Mouse (Mus musculus): Measurements from ENCODE around the gene Kbtbd4. TPM values are rescaled to one million over a fixed set of nuclear protein-coding genes. Genes with fewer than 3 reads are reported as not detected.
A peak's percentile ranks its signal among the peaks of the same experiment; 100 is the strongest.
"Not testable (repeated sequence)": the region's sequence is repeated elsewhere in the genome, so short reads cannot be mapped to it uniquely, and the experiment has no call there.

The Kbtbd4 gene
- total RNA-seq, 2 experiments from 2014 or later = 18.0 to 22.2 TPM

DNA sequence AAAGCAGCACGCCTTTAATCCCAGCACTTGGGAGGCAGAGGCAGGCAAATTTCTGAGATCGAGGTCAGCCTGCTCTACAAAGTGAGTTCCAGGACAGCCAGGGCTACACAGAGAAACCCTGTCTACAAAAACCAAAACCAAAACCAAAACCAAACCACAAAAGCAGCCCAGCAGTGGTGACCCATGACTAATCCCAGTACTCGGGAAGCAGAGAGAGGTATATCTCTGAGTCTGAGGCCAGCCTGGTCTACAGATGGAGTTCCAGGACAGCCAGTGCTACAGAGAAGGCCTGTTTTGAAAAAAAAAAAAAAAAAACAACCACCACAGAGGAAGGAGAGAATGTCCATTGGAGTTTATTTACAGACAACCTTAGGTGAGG, 10.3 kb upstream of the Kbtbd4 start:
- DNase-seq (ENCODE audit: low spot score) = not testable (repeated sequence)
- intact Hi-C loops (cut with DNase I) = loop anchor here (2.0 kb wide), 1 partner anchor 19 kb away; no protein-coding TSS in a partner anchor

GRCm38 (mm10) chr2:90903398-90903797, 1.1 kb upstream of the Kbtbd4 start:
- no peak for DNase-seq (ENCODE audit: low spot score)
- intact Hi-C loops (cut with DNase I) = no loop called here

DNA sequence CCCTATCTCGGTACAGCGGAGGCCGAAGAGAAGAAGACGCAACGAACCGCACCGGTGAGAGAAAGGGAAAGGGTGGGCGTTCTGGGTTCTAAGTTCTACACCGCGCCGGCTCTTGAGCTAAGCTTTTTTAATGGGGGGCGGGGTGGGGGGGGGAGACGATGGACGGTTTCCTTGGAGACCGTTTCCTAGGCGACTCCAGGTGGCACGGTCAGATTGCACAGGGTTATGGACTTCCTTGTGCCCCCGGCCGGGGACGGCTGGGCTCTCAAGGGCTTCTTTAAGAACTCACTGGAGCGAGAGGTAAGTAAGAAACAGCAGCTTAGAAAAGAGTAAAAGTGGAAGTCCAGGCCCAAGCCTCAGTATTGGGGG, 300 bp downstream of the Kbtbd4 start:
- intact Hi-C loops (cut with DNase I) = no loop called here
- DNase-seq (ENCODE audit: low spot score) = no peak

DNA sequence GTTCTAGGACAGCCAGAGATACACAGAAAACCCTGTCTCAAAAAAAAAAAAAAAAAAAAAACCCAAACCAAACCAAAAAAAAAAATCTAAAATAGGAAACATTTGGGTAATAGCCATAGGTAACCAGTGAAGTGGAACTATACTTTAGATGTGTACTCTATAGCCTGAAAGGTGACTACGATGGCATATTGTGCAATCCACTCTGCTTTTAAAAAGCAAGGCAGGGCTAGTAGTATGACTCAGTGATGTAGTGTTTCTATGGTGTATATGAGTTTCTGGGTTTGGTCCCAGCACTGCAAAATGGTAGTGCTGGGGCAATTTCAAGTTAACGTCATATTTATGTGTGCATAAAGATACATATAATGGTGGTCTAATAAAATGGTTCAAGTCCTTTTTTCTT, 2.2 kb downstream of the Kbtbd4 start:
- intact Hi-C loops (cut with DNase I) = no loop called here
- DNase-seq (ENCODE audit: low spot score) = no peak

- intact Hi-C loops (cut with DNase I) = no loop called here
- no peak for DNase-seq (ENCODE audit: low spot score)
These were observed 6.3 kb downstream of the Kbtbd4 start for GRCm38 (mm10) chr2:90910861-90911260.

GRCm38 (mm10) chr2:90911668-90912067, 7.1 kb downstream of the Kbtbd4 start:
- DNase-seq (ENCODE audit: low spot score) = no peak
- intact Hi-C loops (cut with DNase I) = no loop called here

GRCm38 (mm10) chr2:90913671-90914070, 9.1 kb downstream of the Kbtbd4 start:
- intact Hi-C loops (cut with DNase I) = no loop called here
- DNase-seq (ENCODE audit: low spot score) = no peak

GRCm38 (mm10) chr2:90915516-90915915, 11.0 kb downstream of the Kbtbd4 start:
- DNase-seq (ENCODE audit: low spot score) = no peak
- intact Hi-C loops (cut with DNase I) = loop anchor here (5.0 kb wide), 2 partner anchors 48 to 152 kb away; no protein-coding TSS in a partner anchor

DNA sequence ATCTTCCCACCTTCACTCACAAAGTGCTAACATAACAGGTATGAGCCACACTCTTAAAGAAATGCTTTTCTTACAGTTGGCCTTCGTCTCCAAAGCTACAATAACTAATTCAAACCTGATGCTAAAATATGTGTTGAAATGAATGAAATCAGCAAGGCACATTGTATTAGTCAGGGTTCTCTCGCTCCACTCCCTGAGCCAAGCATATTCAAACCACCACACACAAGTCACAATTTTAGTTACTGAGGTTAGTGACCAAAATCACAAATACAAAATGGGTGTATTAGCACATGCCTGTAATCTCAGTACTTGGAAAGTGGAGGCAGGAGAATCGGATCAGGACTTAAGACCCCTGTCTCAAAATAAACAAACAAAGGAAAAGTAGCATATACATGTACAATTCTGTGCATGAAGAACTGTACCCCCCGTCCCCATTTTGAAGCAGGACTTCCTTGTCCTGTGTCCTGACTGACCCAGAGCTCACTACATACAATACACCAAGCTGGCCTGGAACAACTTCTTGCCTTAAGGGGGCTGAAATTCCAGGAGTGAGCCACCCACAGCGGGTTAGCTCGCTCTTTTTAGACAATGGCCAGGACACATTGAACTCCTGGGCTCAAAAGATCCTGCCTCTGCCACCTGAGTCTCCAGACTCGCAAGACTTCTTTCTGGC, 12.2 kb downstream of the Kbtbd4 start:
- intact Hi-C loops (cut with DNase I) = loop anchor here (1.0 to 5.0 kb wide), 3 partner anchors 49 to 151 kb away; partner anchors contain the start of gene Psmc3
- DNase-seq (ENCODE audit: low spot score) = no peak

DNA sequence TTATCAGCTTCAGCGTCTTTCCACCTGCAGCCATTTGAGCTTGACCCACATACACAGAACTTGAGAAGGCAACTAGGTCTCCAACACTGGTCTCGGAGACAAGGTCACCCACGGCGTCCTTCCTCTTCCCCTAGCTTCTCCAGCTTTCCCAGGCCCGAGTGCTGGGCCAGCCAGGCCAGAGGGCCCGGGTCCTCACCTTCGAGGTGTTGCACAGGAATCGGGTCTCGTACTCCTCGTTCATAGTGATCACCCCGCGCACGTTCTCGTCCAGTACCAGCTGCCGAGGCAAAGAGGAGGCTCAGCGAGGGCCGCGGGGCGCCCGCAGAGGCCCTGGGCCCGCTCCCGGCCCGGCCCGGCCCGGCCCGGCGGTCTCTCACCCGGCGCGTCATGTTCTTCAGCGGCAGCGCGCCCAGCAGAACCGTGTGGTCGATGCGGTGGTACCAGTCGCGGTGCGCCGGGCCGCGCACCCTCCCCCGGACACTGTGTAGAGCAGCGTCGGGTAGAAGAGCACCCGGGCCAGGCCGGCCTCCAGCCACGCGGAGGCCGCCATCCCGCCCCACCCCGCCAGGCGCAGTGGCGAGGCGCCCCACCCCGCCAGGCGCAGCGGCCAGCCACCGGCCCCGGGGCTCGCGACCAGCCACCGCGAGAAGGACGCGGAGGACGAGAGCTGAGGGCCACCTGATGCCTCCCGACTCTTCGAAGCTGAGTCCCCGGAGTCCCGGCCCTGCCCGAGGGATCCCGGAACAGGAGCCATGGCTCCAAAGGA, 12.9 kb downstream of the Kbtbd4 start:
- peak; percentile 71 for DNase-seq (ENCODE audit: low spot score)
- intact Hi-C loops (cut with DNase I) = loop anchor here (1.0 to 5.0 kb wide), 3 partner anchors 50 to 150 kb away; partner anchors contain the start of gene Psmc3

DNA sequence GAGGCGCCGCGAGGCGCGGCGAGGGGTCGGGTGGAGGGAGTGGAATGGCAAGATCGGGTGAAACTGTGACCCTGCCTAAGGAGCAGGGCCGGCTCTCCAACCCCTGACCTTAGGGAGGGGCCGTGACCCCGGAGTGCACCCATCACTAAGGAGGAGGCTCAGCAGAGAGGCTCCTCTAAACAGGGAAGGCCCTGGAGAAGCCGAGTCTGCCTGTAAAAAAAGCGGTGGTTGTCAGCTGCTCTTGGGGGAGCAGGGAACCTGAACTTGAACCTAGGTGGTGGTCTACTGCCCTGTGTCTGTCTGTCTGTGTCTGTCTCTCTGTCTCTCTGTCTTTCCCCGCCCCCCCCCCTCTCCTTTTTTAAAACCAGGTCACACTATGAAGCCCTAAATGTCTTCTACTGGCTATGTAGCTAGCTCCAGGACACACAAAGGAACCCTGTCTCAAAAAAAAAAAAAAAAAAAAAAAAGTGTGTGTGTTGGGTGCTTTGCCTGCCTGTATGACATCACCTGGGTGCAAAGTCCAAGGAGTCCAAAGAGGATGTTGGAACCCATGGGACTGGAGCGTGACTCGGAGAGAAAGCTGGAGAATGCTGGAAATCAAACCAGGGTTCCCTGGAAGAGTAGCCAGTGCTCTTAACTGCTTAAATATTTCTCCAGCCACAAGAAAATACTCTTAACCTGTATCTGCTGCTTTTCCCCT, 13.6 kb downstream of the Kbtbd4 start:
- DNase-seq (ENCODE audit: low spot score) = no peak

GRCm38 (mm10) chr2:90921178-90921577, 16.6 kb downstream of the Kbtbd4 start:
- intact Hi-C loops (cut with DNase I) = no loop called here
- DNase-seq (ENCODE audit: low spot score) = no peak

More for the DNA sequence above, 13.6 kb downstream of the Kbtbd4 start:
- intact Hi-C loops (cut with DNase I) = loop anchor here (1.0 to 5.0 kb wide), 3 partner anchors 51 to 149 kb away; partner anchors contain the start of gene Psmc3

DNA sequence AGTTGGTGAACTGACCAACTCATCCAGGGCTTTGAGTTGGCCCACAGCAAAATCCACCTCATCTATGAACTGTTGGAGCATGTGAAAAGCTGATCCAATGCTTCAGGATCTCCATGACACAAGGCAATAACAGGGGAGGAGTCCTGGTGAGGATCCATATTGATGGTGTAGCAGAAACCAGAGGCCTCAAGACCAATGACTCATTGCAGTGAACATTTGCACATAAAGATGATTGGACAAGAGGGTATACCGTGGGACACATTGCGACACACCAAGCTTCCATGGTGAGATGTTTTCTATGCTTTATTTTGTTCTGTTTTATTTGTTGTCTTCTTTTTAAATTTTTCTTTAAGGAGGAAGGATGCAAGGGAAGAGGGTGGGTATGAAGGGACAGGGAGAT, 18.1 kb downstream of the Kbtbd4 start:
- DNase-seq (ENCODE audit: low spot score) = no peak
- intact Hi-C loops (cut with DNase I) = no loop called here

- intact Hi-C loops (cut with DNase I) = no loop called here
These were observed 24.0 kb downstream of the Kbtbd4 start for GRCm38 (mm10) chr2:90928566-90928965.

GRCm38 (mm10) chr2:90931829-90932228, 27.3 kb downstream of the Kbtbd4 start:
- DNase-seq (ENCODE audit: low spot score) = no peak
- intact Hi-C loops (cut with DNase I) = no loop called here

More at GRCm38 (mm10) chr2:90928566-90928965, 24.0 kb downstream of the Kbtbd4 start:
- DNase-seq (ENCODE audit: low spot score) = no peak

DNA sequence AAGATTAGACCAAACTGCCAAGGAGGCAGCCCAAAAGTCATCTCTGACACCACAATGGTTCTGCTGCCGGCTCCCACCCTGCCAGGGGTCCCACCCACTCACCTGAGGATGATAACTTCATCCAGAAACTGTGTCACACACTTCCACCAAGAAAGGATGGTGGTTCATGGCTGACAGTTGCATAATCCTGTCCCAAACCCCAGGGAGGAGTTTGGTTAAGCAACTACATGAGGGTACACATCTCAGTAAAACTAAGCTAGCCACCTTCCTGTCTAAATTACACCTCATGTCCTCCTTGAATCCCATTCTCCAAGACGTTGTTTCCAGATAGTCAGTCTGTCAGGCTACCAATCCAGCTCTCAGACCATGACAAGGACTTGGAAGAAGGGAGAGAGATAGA, 27.7 kb downstream of the Kbtbd4 start:
- DNase-seq (ENCODE audit: low spot score) = no peak
- intact Hi-C loops (cut with DNase I) = no loop called here

DNA sequence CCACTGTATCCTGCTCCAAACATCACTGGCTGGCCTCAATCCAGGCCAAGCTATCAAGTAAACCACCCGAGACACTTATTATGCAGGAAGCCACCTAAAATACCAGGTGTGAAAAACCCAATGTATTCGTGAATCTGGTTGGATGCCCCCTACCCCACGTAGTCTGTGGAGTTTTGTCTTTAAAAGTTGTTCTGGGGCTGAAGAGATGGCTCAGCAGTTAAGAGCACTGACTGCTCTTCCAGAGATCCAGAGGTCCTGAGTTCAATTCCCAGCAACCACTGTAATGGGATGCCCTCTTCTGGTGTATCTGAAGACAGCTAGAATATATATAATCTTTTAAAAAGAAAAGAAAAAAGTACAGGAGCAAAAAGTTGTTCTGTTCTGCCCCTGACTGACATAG, 33.8 kb downstream of the Kbtbd4 start:
- intact Hi-C loops (cut with DNase I) = no loop called here
- DNase-seq (ENCODE audit: low spot score) = no peak

DNA sequence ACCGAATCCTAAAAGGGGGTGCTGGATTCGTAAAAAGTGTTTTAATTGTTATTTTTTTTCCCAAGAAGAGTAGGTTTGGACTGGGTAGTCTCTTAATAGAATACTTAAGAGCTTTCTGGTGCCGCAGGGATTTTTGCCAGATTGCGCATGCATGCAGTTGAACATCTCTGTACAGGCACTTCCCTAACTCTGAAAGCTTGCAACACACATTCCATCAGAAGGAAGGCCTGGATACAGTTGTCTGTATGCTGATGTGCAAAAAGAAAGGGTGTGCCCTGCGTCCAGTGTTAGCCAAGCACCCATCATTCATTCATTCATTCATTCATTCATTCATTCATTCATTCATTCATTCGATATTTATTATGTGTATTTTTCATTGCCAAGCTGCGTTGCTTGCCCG, 35.2 kb downstream of the Kbtbd4 start:
- intact Hi-C loops (cut with DNase I) = loop anchor here (2.0 to 5.0 kb wide), 3 partner anchors 48 to 588 kb away; partner anchors contain the start of genes Ckap5 and Psmc3
- no peak for DNase-seq (ENCODE audit: low spot score)

DNA sequence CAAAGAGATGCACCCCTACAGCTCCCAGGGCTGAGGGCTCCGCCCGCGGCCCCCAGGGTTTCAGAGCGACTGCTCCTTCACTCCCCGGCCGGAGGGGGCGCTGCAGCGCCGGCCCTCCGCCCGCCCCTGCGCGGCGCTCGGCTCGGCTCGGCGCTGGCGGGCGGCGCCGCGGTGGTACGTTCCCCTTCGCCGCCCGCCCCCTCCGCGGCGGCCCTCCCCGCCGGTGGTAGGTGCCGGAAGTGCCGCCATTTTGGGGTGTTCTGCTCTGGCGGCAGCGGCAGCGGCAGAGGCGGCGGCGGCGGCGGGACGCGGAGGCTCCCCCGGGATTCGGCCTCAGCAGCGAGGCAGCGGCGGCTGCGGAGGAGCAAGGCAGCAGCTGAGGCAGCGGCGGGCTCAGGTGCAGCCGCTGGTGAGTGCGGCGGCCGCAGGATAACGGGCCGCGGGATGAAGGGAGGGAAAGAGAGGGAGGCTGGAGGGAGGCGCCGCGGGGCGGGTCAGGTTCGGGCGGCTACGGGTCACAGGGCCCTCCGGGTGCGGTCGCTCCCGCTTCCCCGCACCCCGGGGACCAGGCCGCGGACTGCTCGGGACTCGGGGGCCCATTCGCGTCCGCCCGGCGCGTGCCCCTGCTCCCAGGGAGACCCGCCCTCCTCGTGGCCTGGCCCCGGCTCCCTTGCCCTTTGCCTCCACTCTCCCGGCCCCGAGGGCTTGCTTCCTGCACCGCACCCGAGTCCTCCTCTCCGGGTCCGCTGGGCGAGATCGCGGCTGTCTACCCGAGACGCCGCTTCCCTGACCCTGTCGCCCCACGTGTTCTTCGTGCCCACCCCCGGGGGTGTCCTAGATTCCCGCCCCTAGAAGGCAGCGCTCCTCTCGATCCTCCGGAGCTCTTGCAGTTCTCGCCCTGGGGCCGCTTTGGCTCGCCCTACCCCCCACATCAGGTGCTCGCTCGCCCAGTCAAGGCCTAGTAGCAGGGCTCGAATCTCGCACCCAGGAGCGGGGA, 36.0 kb downstream of the Kbtbd4 start, which contains the start of gene Celf1:
Celf1 (plus strand) TSS at position 150 of the 997 bp plus-strand sequence.
- intact Hi-C loops (cut with DNase I) = loop anchor here (2.0 to 5.0 kb wide), 3 partner anchors 47 to 587 kb away; partner anchors contain the start of genes Ckap5 and Psmc3
- peak; percentile 67 for DNase-seq (ENCODE audit: low spot score)
